Mouse (Mus musculus) left cerebral cortex, postnatal 10 days (tissue): ENCODE results near the gene Txndc5. TPM values are rescaled to one million over a fixed set of nuclear protein-coding genes. Genes with fewer than 3 reads are reported as not detected.

Source experiments
- DNase-seq, 2 experiments: peaks; one replicate each; pipeline ENCODE4 v3.0.0; 2021 to 2022; ENCODE audit warnings: low spot score in 2 of 2, mixed read lengths in 1 of 2; ENCODE audit errors: extremely low spot score in 1 of 2
- intact Hi-C: fragments of 180-260 bp; cut with DNase I; formaldehyde crosslinking; loops from one replicate; pipeline ENCODE4 v1.15.1; 2025
- total RNA-seq, 2 experiments: library from RNA; stranded (reverse); gene quantifications; 2 replicates each; pipeline ENCODE4 v1.2.3; 2021

Txndc5 gene
- total RNA-seq, 2 experiments from 2014 or later, result 43.6 to 47.3 TPM

- intact Hi-C loops, result loop anchor here (5.0 kb wide), 1 partner anchor 54 kb away; no protein-coding TSS in a partner anchor
Measured at GRCm38 (mm10) chr13:38527797-38528650, 600 bp downstream of the Txndc5 start.

GRCm38 (mm10) chr13:38527041-38527796 lies 1.4 kb downstream of the Txndc5 start:
- intact Hi-C loops, result loop anchor here (5.0 kb wide), 1 partner anchor 55 kb away; no protein-coding TSS in a partner anchor
- DNase-seq, result no peak

More at GRCm38 (mm10) chr13:38527797-38528650, 600 bp downstream of the Txndc5 start:
- peak; percentile 52 to 87 for DNase-seq

- no peak for DNase-seq
- intact Hi-C loops, result loop anchor here (5.0 kb wide), 1 partner anchor 56 kb away; no protein-coding TSS in a partner anchor
Measured at GRCm38 (mm10) chr13:38526116-38526515, 2.5 kb downstream of the Txndc5 start.

- no peak for DNase-seq
- intact Hi-C loops, result loop anchor here (5.0 kb wide), 1 partner anchor 57 kb away; no protein-coding TSS in a partner anchor
Measured at GRCm38 (mm10) chr13:38525261-38525660, 3.4 kb downstream of the Txndc5 start.

- DNase-seq, result no peak
- intact Hi-C loops, result no loop called here
Measured at GRCm38 (mm10) chr13:38523231-38523630, 5.4 kb downstream of the Txndc5 start.

- intact Hi-C loops, result no loop called here
- DNase-seq, result no peak
Measured at GRCm38 (mm10) chr13:38522056-38522654, 6.5 kb downstream of the Txndc5 start.

- no peak for DNase-seq
- intact Hi-C loops, result no loop called here
Measured at GRCm38 (mm10) chr13:38520299-38520698, 8.3 kb downstream of the Txndc5 start.

GRCm38 (mm10) chr13:38516582-38516981 lies 12.0 kb downstream of the Txndc5 start:
- no peak for DNase-seq
- intact Hi-C loops, result no loop called here

GRCm38 (mm10) chr13:38515845-38516244 lies 12.8 kb downstream of the Txndc5 start:
- no peak for DNase-seq
- intact Hi-C loops, result no loop called here

- DNase-seq, result no peak
- intact Hi-C loops, result no loop called here
Measured at GRCm38 (mm10) chr13:38515431-38515830, 13.2 kb downstream of the Txndc5 start.

GRCm38 (mm10) chr13:38513921-38514320 lies 14.7 kb downstream of the Txndc5 start:
- DNase-seq, result no peak
- intact Hi-C loops, result no loop called here

GRCm38 (mm10) chr13:38511979-38512378 lies 16.6 kb downstream of the Txndc5 start:
- intact Hi-C loops, result no loop called here
- DNase-seq, result peak in 1 of 2 experiments; percentile 49

- intact Hi-C loops, result loop anchor here (5.0 to 10.0 kb wide), 2 partner anchors 168 to 445 kb away; no protein-coding TSS in a partner anchor
- DNase-seq, result no peak
Measured at GRCm38 (mm10) chr13:38509681-38510341, 18.8 kb downstream of the Txndc5 start.

- no peak for DNase-seq
- intact Hi-C loops, result loop anchor here (5.0 to 10.0 kb wide), 2 partner anchors 165 to 442 kb away; no protein-coding TSS in a partner anchor
Measured at GRCm38 (mm10) chr13:38506936-38507335, 21.7 kb downstream of the Txndc5 start.

- peak in 1 of 2 experiments; percentile 62 for DNase-seq
- intact Hi-C loops, result loop anchor here (5.0 to 10.0 kb wide), 2 partner anchors 164 to 442 kb away; no protein-coding TSS in a partner anchor
Measured at GRCm38 (mm10) chr13:38506320-38506719, 22.3 kb downstream of the Txndc5 start.

- DNase-seq, result peak in 1 of 2 experiments; percentile 61
- intact Hi-C loops, result loop anchor here (10.0 kb wide), 1 partner anchor 438 kb away; no protein-coding TSS in a partner anchor
Measured at GRCm38 (mm10) chr13:38503137-38503849, 25.3 kb downstream of the Txndc5 start.

- intact Hi-C loops, result loop anchor here (10.0 kb wide), 1 partner anchor 437 kb away; no protein-coding TSS in a partner anchor
- DNase-seq, result no peak
Measured at GRCm38 (mm10) chr13:38501314-38501713, 27.3 kb downstream of the Txndc5 start.

- intact Hi-C loops, result no loop called here
- no peak for DNase-seq
Measured at GRCm38 (mm10) chr13:38496715-38497114, 31.9 kb downstream of the Txndc5 start.
